Mouse (Mus musculus): ENCODE data around the gene Trat1.

The Trat1 gene

GRCm38 (mm10) chr16:48719679-48720078, 52.1 kb downstream of the Trat1 start:
- no peak for DNase-seq

- DNase-seq = no peak
These were observed 55.5 kb downstream of the Trat1 start for GRCm38 (mm10) chr16:48716343-48716742.

- no peak for DNase-seq
These were observed 69.9 kb downstream of the Trat1 start for GRCm38 (mm10) chr16:48701896-48702295.
